Mouse (Mus musculus): ENCODE data around the gene Clcn2. TPM values are rescaled to one million over a fixed set of nuclear protein-coding genes. Genes with fewer than 3 reads are reported as not detected.

The Clcn2 gene
- polyA plus RNA-seq, 1 experiment from 2014 or later, result 15.3 TPM

DNA sequence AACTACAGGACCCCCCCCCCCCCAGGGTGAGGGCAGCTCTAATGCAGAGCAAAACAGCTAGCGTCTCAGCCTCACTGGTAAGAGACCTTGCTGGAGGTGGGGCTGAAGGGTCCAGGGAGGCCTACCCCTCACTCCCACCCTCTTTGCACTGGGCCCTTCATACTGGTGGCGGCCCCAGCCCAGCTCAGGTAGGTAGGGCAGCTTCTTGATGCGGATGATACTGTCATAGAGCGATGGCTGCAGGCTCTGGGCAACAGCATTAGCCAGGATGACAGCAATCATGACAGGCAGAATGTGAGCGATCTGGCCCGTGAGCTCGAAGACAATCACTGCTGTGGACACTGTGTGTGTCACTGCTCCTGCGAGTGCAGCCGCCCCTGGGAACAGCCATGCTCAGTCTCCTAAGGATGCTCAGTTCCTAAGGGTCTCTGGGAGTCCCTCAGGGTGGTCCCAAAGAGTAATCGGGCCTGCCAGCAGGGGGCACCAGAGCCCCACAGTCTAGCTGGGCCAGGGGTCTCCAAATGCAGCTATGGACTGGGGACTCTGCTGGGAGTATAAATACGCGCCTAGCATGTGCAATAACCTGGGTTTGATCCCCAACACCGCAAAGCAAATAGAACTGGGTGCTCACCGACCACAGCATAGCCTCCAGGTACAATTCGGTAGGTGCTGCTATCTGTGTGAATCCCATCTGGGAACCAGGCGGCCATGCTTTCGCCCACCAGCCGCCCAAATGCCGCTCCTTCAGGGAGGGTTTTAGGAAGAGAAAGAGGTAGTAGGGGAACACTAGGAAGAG lies 8.4 kb downstream of the Clcn2 start:
- 0 out of 2 replicates have a peak, but pooled peaks cover 6% of the 10 kb centered on the region for H3K4me1 ChIP-seq
- peaks cover 34% of the 10 kb centered on the region for H3K36me3 ChIP-seq
- no peak overlapping the region for H3K27ac ChIP-seq
- H3K9ac ChIP-seq, result no peak overlapping the region
- H3K9me3 ChIP-seq, result no peaks in the 10 kb centered on the region
- 80% methylated on average over 19 of the region's 19 CpGs for WGBS
- no peak for ATAC-seq (ENCODE audit: insufficient read depth, low FRiP score, low read depth)
- H3K27me3 ChIP-seq (replicated peaks), result no peaks in the 10 kb centered on the region
- H3K4me3 ChIP-seq (replicated peaks), result no peak overlapping the region
- no peak overlapping the region for H3K4me2 ChIP-seq

DNA sequence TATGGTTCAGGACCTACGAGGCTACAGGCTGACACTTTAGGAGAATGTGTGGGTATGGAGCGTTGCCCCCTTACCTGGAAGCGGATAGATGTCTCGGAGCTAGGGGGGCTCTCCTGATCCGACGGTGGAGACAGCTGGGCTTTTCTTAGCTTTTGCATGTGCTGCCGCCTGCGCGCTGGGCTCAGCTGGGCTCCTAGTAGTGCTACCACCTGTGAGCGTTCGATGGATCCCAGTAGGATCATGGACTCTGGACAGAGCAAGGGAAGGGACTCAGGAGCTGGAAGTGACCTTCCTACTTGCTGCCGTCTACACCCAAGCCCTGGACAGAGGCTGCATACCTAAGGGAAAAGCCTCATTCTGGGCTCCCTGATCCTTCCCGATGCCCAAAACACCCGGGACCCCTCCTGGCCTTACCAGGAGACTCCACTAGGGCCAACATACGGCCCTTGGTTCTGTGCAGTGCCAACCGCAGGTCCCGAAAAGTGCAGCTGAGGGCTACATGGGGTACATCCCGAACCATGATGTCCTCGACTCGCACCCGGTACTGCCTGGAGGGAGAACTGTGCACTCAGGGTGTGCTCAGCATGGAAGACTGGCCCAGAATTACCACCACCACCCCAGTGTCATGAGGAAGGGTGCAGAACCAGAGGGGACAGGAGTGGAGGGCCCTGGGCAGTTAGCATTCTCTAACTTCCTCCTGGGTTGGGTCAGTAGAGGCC lies 9.2 kb downstream of the Clcn2 start:
- Histone ChIP-seq H3K27me3 (replicated peaks) (no peaks in the 10 kb centered on the region), H3K4me3 (replicated peaks) (no peak overlapping the region), H3K27ac (no peak overlapping the region), H3K9ac (no peak overlapping the region), H3K9me3 (no peaks in the 10 kb centered on the region), H3K4me2 (no peak overlapping the region), H3K4me1 (no peaks in the 10 kb centered on the region), H3K36me3 (peaks cover 36% of the 10 kb centered on the region)
- ATAC-seq (ENCODE audit: insufficient read depth, low FRiP score, low read depth), result no peak
- WGBS, result 94% methylated on average over 21 of the region's 21 CpGs

DNA sequence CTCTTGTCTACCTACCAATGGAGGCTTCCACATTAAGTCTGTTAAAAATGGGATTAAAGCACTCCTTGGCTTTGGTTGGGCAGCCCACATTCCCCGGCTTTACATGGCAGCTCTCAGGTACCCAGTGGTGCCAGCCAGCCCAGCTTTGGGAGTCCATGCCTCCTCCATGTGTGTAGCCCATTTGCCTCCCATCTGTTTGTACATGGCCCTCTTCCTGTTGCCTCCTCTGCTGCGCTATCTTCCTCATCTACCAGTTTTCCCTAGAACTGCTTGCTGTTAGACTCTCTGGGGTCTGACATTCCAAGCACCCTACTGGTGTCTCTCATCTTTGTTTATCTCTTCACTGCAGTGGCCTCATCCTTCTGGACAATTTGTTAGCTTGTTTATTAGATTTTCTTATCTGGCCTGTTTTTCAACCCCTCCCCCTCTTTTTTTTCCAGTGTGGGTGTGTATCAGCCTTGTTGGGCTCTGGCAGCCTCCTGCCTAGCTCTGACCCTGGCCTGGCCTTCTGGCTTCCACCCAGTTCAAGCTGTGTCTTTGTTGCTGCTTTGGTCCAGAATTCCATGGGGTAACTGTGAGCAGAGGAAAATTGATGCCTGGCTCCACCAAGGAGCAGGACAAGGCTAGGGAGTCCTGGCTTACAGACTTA lies 11.0 kb downstream of the Clcn2 start:
- no peak overlapping the region for H3K27ac ChIP-seq
- no peak overlapping the region for H3K9ac ChIP-seq
- H3K4me3 ChIP-seq (replicated peaks), result no peak overlapping the region
- H3K36me3 ChIP-seq, result peaks cover 29% of the 10 kb centered on the region
- no peaks in the 10 kb centered on the region for H3K9me3 ChIP-seq
- ATAC-seq (ENCODE audit: insufficient read depth, low FRiP score, low read depth), result 0 out of 2 replicates have a peak, but pooled peaks have one; percentile 14
- WGBS, result 88% methylated on average over 2 of the region's 2 CpGs
- H3K27me3 ChIP-seq (replicated peaks), result no peaks in the 10 kb centered on the region
- H3K4me2 ChIP-seq, result no peak overlapping the region
- H3K4me1 ChIP-seq, result peaks cover 12% of the 10 kb centered on the region

DNA sequence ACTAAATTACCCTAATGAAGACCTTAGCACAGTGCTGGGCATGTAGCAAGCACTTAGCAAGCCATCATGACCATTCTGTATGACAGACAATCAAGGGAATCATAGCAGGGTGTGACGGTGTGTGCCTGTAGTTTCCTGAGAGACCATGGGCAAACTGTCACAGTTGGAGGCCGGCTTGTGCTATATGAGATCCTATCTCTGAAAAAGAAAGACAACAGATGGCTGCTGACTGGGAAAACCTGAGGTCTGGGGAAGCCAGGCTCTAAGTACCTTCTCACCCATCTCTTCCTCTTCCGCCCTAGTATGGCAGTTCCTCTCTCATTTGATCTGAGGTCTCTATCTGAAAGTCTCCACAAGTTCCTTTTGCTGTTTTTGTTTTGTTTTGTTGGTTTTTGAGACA lies 11.8 kb downstream of the Clcn2 start:
- WGBS, result 84% methylated on average over 3 of the region's 3 CpGs
- no peak for ATAC-seq (ENCODE audit: insufficient read depth, low FRiP score, low read depth)

DNA sequence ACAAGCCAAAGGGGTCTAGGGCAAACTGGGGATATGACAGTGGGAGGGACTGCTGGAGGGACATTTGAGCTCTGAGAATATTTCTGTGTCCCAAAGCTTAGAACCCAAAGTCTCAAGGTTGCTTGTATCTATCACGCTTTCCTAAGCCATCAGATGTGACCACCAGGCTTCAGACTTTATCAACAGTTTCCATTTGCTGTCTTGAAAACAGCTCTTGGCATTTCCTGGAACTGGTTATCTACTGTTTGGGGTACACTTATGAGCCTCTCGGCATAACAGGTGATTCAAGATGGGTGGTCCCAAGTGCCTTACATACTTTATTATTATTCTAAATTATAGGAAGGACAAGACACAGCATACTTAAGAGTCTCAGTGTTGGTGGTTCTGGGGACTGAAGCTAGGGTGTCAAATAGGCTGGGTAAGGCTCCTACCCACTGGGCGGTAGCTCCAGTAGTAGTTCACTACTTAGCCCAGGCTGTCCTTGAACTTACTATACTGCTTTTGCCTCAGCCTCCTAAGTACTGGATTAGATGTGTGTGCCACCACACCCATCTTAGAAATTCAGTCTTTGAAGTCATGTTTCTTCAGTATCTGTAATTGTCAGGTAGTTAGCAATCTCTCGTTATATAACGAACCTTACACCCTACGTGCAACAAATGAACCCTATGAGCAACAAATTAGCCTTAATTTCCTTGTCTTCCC lies 13.7 kb downstream of the Clcn2 start:
- peaks cover 18% of the 10 kb centered on the region for H3K36me3 ChIP-seq
- 84% methylated on average over 6 of the region's 6 CpGs for WGBS
- H3K9ac ChIP-seq, result no peak overlapping the region
- ATAC-seq (ENCODE audit: insufficient read depth, low FRiP score, low read depth), result 0 out of 2 replicates have a peak, but pooled peaks have one; percentile 15
- H3K4me2 ChIP-seq, result no peak overlapping the region
- no peak overlapping the region for H3K27ac ChIP-seq
- H3K4me3 ChIP-seq (replicated peaks), result no peak overlapping the region
- peaks cover 15% of the 10 kb centered on the region for H3K4me1 ChIP-seq
- H3K9me3 ChIP-seq, result no peaks in the 10 kb centered on the region
- H3K27me3 ChIP-seq (replicated peaks), result no peaks in the 10 kb centered on the region

More for the DNA sequence above, 11.8 kb downstream of the Clcn2 start:
- Histone ChIP-seq H3K4me2 (no peak overlapping the region), H3K27ac (no peak overlapping the region), H3K9ac (no peak overlapping the region), H3K4me1 (peaks cover 15% of the 10 kb centered on the region), H3K4me3 (replicated peaks) (no peak overlapping the region), H3K9me3 (no peaks in the 10 kb centered on the region), H3K27me3 (replicated peaks) (no peaks in the 10 kb centered on the region), H3K36me3 (peaks cover 22% of the 10 kb centered on the region)

DNA sequence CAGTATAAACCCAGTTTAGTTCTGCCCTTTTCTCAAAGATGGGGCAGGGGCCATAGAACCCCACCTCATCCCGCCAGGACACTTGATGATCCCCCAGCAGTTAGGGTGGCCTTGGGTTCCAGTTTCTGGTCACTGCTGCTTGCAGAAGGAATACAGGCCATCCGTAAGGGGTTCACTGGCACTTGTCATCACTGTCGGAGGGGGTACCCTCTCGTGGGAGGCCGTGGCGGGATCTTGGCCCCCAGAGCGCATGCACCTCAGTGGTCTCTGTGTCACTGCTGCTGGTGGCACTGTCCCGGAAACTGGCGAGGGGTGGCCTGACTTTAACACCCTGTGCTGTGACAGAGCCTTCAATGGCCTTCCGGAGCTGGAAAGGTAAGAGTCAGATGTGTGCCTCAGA lies 14.5 kb downstream of the Clcn2 start:
- Histone ChIP-seq H3K9me3 (no peaks in the 10 kb centered on the region), H3K4me1 (peaks cover 15% of the 10 kb centered on the region), H3K4me3 (replicated peaks) (no peak overlapping the region), H3K27me3 (replicated peaks) (no peaks in the 10 kb centered on the region), H3K9ac (no peak overlapping the region), H3K27ac (no peak overlapping the region), H3K36me3 (peaks cover 18% of the 10 kb centered on the region), H3K4me2 (no peak overlapping the region)
- 91% methylated on average over 10 of the region's 10 CpGs for WGBS
- ATAC-seq (ENCODE audit: insufficient read depth, low FRiP score, low read depth), result no peak

DNA sequence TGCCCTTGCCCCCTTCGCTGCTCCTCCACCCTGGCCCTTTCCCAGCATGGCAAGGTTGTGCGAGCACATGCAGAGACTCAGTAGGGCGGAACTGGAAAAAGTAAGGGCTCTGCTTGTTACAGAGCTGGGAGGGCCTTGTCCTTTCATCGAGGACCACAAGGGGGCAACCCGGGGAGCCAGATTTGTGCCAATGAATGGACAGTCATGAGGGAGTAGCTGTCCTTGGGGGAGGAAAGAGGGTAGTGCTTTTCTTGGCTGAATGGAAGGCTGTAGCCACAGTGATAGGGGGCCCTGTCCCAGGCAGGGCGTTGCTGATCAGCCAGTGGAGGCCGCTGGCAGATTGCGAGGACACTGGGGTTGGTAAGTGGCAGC lies 15.0 kb downstream of the Clcn2 start:
- peak; percentile 76 for ATAC-seq (ENCODE audit: insufficient read depth, low FRiP score, low read depth)
- WGBS, result 13% methylated on average over 8 of the region's 8 CpGs
- H3K27me3 ChIP-seq (replicated peaks), result no peaks in the 10 kb centered on the region
- H3K4me1 ChIP-seq, result peaks cover 15% of the 10 kb centered on the region
- H3K4me3 ChIP-seq (replicated peaks), result no peak overlapping the region
- H3K9me3 ChIP-seq, result no peaks in the 10 kb centered on the region
- 0 out of 2 replicates have a peak overlapping the region, but pooled peaks have one; percentile 1 for H3K4me2 ChIP-seq
- H3K36me3 ChIP-seq, result peaks cover 12% of the 10 kb centered on the region
- H3K27ac ChIP-seq, result no peak overlapping the region
- no peak overlapping the region for H3K9ac ChIP-seq

DNA sequence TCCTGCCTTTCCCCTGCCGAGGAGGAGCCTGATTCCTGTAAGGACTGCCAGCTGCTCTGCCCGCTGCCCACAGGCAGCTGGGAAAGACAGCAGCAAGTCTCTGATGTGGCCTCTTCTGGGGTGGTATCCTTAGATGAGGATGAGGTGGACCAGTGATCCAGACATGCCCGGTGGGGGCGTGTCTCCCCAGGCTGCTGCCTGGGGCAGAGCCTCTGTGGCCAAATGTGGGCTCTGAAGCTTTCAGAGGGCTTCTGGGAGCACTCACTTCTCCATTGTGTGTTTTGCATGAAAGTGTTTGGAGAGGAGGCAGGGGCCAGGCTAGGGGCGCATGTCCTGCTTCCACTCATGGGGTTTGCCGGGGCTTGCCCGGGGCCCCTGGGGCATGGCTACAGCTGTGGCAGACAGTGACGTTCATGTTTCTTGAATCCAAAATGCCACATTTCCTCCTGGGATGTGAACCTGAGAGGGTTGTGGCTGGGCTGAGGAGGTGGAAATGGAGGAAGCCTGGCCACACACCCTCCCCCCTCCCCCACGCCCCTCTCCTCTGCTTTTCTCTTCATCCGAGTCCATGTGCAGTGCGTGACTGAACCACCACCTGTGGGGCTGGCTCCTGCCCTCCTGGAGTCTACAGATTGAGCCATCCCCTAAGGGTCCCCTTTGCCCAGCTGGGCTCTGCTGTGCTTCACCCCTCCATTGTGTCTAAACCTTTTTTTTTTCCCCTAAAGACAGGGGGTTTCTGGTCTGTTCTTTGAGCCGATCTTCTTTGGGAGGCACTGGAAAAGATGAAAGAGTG lies 15.6 kb downstream of the Clcn2 start:
- no peak for ATAC-seq (ENCODE audit: insufficient read depth, low FRiP score, low read depth)
- Histone ChIP-seq H3K4me3 (replicated peaks) (no peak overlapping the region), H3K9me3 (no peaks in the 10 kb centered on the region), H3K27ac (peak overlapping the region; percentile 40; the same call in 1 of the 2 replicates), H3K27me3 (replicated peaks) (no peaks in the 10 kb centered on the region), H3K4me1 (peaks cover 15% of the 10 kb centered on the region), H3K36me3 (peaks cover 9% of the 10 kb centered on the region; the same call in 1 of the 2 replicates), H3K4me2 (0 out of 2 replicates have a peak overlapping the region, but pooled peaks have one; percentile 1), H3K9ac (no peak overlapping the region)
- 27% methylated on average over 11 of the region's 12 CpGs for WGBS

DNA sequence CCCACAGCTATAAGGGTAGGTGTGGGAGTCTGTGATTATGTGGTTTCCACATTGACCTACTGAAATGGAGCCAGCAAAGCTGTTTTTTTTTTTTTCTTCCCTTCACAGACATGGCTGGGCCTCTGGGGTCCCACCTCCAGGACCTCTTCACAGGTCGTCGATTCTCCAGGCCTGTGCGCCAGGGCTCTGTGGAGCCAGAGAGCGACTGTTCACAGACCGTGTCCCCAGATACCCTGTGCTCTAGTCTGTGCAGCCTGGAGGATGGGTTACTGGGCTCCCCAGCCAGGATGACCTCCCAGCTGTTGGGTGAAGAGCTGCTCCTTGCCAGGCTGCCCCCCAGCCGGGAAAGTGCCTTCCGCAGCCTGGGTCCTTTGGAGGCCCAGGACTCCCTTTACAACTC lies 16.2 kb downstream of the Clcn2 start:
- no peaks in the 10 kb centered on the region for H3K9me3 ChIP-seq
- 53% methylated on average over 7 of the region's 7 CpGs for WGBS
- H3K9ac ChIP-seq, result no peak overlapping the region
- H3K4me1 ChIP-seq, result peaks cover 15% of the 10 kb centered on the region
- H3K36me3 ChIP-seq, result peaks cover 4% of the 10 kb centered on the region; the same call in 1 of the 2 replicates
- 0 out of 2 replicates have a peak overlapping the region, but pooled peaks have one; percentile 1 for H3K4me2 ChIP-seq
- no peak overlapping the region for H3K4me3 ChIP-seq (replicated peaks)
- H3K27me3 ChIP-seq (replicated peaks), result no peaks in the 10 kb centered on the region
- ATAC-seq (ENCODE audit: insufficient read depth, low FRiP score, low read depth), result no peak
- H3K27ac ChIP-seq, result peak overlapping the region; percentile 40; the same call in 1 of the 2 replicates

DNA sequence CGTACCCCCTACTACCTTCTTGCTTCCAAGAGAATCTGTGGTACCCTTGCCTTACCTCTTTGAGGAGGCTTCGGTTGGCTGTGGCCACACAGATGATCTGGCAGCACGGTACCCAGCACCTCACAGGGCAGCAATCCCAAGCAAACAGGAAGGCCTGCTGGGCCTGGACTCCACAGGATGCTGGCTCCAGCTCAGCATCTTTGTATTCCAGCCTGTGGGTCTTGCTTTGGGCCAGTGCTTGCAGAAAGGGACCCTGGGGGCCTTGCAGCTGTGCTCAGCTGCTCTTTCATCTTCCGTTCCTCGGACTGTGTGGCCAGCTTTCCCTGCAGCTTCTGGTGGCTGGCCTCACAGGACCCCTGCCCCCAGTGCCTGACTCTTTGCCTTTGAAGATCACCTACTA lies 17.5 kb downstream of the Clcn2 start:
- no peak for ATAC-seq (ENCODE audit: insufficient read depth, low FRiP score, low read depth)
- Histone ChIP-seq H3K9me3 (no peaks in the 10 kb centered on the region), H3K4me1 (peaks cover 27% of the 10 kb centered on the region), H3K27me3 (replicated peaks) (0 out of 2 replicates have a peak, but pooled peaks cover 5% of the 10 kb centered on the region), H3K27ac (no peak overlapping the region), H3K9ac (no peak overlapping the region), H3K4me3 (replicated peaks) (no peak overlapping the region), H3K36me3 (peaks cover 4% of the 10 kb centered on the region; the same call in 1 of the 2 replicates), H3K4me2 (no peak overlapping the region)
- WGBS, result 59% methylated on average over 5 of the region's 5 CpGs

DNA sequence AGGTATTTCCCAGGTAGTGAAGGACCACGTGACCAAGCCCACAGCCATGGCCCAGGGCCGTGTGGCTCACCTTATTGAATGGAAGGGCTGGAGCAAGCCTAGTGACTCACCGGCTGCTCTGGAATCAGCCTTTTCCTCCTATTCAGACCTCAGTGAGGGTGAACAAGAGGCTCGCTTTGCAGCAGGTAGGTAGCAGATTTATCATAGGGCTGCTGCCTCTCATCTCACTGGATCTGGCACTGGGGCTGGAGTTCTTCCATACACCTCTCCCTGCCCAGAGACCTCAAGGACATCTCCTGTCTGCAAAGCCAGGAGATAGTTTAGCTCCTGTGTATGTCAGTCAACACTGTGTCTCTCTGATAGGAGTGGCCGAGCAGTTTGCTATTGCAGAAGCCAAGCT lies 18.3 kb downstream of the Clcn2 start:
- no peak overlapping the region for H3K27ac ChIP-seq
- ATAC-seq (ENCODE audit: insufficient read depth, low FRiP score, low read depth), result no peak

More for the DNA sequence above, 18.3 kb downstream of the Clcn2 start:
- WGBS, result 73% methylated on average over 5 of the region's 5 CpGs
- Histone ChIP-seq H3K27me3 (replicated peaks) (0 out of 2 replicates have a peak, but pooled peaks cover 5% of the 10 kb centered on the region), H3K4me1 (peaks cover 33% of the 10 kb centered on the region), H3K9ac (no peak overlapping the region), H3K4me2 (no peak overlapping the region), H3K9me3 (no peaks in the 10 kb centered on the region), H3K4me3 (replicated peaks) (no peak overlapping the region), H3K36me3 (peaks cover 4% of the 10 kb centered on the region; the same call in 1 of the 2 replicates)
